Mouse (Mus musculus): ENCODE measurements around the gene Myo18a. TPM values are rescaled to one million over a fixed set of nuclear protein-coding genes. Genes with fewer than 3 reads are reported as not detected.

The Myo18a gene
- polyA plus RNA-seq, 1 experiment from 2014 or later = 29.5 TPM

DNA sequence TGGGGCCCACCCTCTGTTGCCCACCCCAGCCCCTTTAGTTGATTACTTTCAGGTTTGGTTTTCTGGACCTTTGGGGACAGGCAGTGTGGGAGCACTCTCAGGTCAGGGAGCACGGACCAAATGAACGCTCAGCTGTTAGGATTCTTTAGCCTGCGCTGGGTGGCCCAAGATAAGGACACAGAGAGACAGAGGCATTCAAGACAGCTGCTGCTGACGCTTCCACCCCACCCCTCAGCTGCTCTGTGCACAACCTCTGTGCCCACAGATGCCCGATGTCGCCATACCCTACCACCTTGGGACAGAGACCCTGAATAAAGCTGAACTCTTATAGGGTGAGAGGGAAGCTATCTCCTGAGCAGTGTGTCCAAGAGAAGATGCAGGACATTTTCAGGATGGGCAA lies 47.0 kb downstream of the Myo18a start:
- WGBS = 89% methylated on average over 6 of the region's 6 CpGs
- no peak for DNase-seq (ENCODE audit: low spot score)
- H3K27me3 ChIP-seq (ENCODE audit: low read depth, poor library complexity, severe bottlenecking) = no peaks in the 10 kb centered on the region
- H3K36me3 ChIP-seq = peaks cover 9% of the 10 kb centered on the region
- peaks cover 16% of the 10 kb centered on the region; the same call in 1 of the 2 replicates for H3K4me1 ChIP-seq
- no peak overlapping the region for H3K27ac ChIP-seq
- no peaks in the 10 kb centered on the region for H3K9me3 ChIP-seq (replicated peaks)
- no peak overlapping the region for H3K4me3 ChIP-seq

DNA sequence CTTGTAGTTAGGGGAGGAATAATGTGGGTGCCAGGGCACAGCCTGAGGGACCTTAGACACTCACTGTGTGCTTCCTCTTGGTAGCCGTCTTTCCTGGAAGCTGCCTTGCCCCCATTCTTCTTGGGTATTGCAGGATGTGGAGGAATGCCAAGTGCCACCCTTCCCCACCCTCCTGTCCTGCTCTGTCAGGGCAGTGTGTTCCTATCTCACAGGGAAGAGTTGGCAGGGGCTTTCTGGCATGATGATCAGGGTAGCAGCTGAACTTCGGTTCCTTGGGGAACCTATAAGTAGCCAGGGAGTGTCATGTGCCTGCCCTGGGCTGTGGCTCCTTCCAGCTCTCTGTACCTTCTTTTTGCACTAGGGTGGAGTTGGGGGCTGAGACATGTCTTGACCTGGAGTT lies 50.9 kb downstream of the Myo18a start:
- no peaks in the 10 kb centered on the region for H3K27me3 ChIP-seq (ENCODE audit: low read depth, poor library complexity, severe bottlenecking)
- H3K27ac ChIP-seq = no peak overlapping the region
- WGBS = 86% methylated on average over 2 of the region's 2 CpGs
- no peak overlapping the region for H3K4me3 ChIP-seq
- H3K9me3 ChIP-seq (replicated peaks) = no peaks in the 10 kb centered on the region
- H3K36me3 ChIP-seq = peaks cover 25% of the 10 kb centered on the region
- H3K4me1 ChIP-seq = peaks cover 5% of the 10 kb centered on the region; the same call in 1 of the 2 replicates
- DNase-seq (ENCODE audit: low spot score) = no peak

DNA sequence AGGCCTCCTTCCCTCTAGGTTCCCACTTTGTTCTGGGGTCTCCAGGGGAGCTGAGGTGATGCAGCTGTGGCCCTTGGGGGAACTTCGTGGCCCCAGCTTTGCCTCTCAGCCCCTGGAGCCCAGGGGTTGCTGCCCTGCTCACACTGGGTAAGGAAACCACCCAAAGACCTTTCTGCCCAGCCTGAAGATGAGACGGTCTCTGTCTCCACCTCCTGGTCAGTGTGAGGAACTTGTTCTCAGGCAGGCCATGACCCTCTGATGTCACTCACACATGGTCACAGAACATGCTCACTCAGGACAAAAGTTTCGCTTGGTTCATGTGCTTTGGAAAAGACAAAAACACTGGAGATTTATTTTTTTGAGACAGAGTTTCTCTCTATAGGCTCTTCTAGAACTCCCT lies 53.0 kb downstream of the Myo18a start:
- Histone ChIP-seq H3K4me1 (no peaks in the 10 kb centered on the region), H3K9me3 (replicated peaks) (no peaks in the 10 kb centered on the region), H3K36me3 (peaks cover 43% of the 10 kb centered on the region), H3K27me3 (ENCODE audit: low read depth, poor library complexity, severe bottlenecking) (no peaks in the 10 kb centered on the region), H3K27ac (no peak overlapping the region), H3K4me3 (no peak overlapping the region)
- 19% methylated on average over 3 of the region's 3 CpGs for WGBS
- peak; percentile 78 for DNase-seq (ENCODE audit: low spot score)

DNA sequence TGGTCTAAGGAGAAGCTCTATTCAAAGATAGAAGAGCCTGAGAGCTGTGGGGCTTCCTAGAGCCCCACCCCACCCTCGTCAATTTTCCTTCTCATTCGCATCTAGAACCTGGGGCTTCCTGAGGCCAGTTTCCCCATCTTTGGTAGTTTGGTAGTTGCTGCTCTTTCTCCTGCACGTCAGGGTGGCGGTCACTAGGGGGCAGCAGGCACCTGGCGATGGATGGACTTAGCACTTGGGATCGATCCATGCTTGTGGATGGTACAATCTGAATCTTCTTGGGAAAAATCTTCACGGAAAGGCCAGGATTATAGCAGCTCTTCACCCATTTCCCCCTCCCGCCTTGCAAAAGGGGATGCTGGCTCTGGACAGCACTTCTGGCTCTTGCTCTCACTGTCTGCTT lies 58.6 kb downstream of the Myo18a start:
- DNase-seq (ENCODE audit: low spot score) = peak; percentile 70
- Histone ChIP-seq H3K27ac (no peak overlapping the region), H3K36me3 (peaks cover 58% of the 10 kb centered on the region), H3K4me1 (peaks cover 8% of the 10 kb centered on the region; the same call in 1 of the 2 replicates), H3K27me3 (ENCODE audit: low read depth, poor library complexity, severe bottlenecking) (peaks cover 13% of the 10 kb centered on the region; the same call in 1 of the 2 replicates), H3K4me3 (no peak overlapping the region), H3K9me3 (replicated peaks) (no peaks in the 10 kb centered on the region)
- WGBS = 17% methylated on average over 8 of the region's 8 CpGs

DNA sequence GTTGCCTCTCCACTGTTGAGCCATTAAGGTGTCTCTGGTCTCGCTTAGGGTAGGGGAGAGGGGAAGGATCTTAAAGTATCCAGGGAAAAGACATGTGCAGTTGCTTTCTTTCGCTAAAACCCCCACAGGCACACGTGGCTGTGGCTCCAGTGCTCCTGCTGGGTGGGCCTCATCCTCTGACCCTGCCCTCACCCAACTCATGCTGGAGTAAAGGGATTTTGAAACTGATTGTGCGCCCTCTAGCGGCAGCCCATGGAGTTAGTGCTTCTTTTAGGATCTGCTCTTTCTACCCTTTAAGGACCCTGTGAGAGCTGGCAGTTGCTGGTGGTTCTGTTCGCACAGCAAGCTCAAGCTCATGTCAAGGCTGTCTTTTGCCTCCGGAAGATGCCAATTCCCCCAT lies 59.7 kb downstream of the Myo18a start:
- no peak overlapping the region for H3K27ac ChIP-seq
- peaks cover 8% of the 10 kb centered on the region; the same call in 1 of the 2 replicates for H3K4me1 ChIP-seq
- H3K9me3 ChIP-seq (replicated peaks) = no peaks in the 10 kb centered on the region
- 15% methylated on average over 7 of the region's 7 CpGs for WGBS
- peaks cover 20% of the 10 kb centered on the region; the same call in 1 of the 2 replicates for H3K27me3 ChIP-seq (ENCODE audit: low read depth, poor library complexity, severe bottlenecking)
- peaks cover 60% of the 10 kb centered on the region for H3K36me3 ChIP-seq
- peak; percentile 91 for DNase-seq (ENCODE audit: low spot score)
- H3K4me3 ChIP-seq = no peak overlapping the region

DNA sequence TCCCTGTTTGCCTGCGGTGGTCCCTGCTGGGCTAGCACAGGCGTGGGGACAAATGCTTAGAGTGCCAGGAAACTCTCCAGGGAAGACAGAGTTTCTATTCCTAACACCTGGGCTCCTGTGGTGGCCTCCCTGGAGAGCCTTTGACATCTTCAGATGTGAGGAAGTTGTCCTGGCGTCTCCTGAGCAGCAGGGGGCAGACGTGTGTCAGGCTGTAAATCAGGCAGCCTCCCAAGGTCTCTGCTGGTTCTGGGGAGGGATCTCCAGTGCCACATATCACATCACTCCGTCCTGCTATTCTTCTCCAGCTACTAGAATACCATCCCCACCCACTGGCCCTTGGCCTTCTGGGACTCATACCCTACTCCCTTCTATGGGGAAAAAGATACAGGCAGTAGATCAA lies 62.8 kb downstream of the Myo18a start:
- WGBS = 2% methylated on average over 5 of the region's 5 CpGs
- peak; percentile 72 for DNase-seq (ENCODE audit: low spot score)
- peaks cover 56% of the 10 kb centered on the region for H3K36me3 ChIP-seq
- H3K4me1 ChIP-seq = peaks cover 21% of the 10 kb centered on the region
- no peaks in the 10 kb centered on the region for H3K9me3 ChIP-seq (replicated peaks)
- H3K27ac ChIP-seq = no peak overlapping the region
- peaks cover 41% of the 10 kb centered on the region for H3K27me3 ChIP-seq (ENCODE audit: low read depth, poor library complexity, severe bottlenecking)
- no peak overlapping the region for H3K4me3 ChIP-seq

DNA sequence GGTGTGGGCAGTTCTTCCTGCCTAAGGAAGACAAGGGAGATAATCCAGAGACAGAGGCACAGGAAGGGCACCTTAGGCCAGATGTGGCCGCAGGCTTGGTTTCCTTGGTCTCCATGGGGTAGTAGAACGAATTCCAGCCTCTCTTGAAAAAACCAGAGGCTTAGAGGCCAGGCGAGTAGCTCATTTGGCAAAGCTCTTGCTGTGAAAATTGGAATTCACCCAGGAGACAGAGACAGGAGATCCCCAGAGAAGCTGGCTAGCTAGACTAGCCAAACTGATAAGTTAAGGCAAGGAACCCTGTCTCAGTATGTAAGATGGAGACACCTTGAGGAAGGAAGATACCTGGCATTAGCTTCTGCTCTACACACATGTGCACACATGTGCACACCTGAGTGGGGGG lies 63.3 kb downstream of the Myo18a start:
- no peak overlapping the region for H3K4me3 ChIP-seq
- H3K9me3 ChIP-seq (replicated peaks) = no peaks in the 10 kb centered on the region
- no peak for DNase-seq (ENCODE audit: low spot score)
- no peak overlapping the region for H3K27ac ChIP-seq
- peaks cover 41% of the 10 kb centered on the region for H3K27me3 ChIP-seq (ENCODE audit: low read depth, poor library complexity, severe bottlenecking)
- 40% methylated on average over 3 of the region's 3 CpGs for WGBS
- peaks cover 23% of the 10 kb centered on the region for H3K4me1 ChIP-seq
- H3K36me3 ChIP-seq = peaks cover 54% of the 10 kb centered on the region

DNA sequence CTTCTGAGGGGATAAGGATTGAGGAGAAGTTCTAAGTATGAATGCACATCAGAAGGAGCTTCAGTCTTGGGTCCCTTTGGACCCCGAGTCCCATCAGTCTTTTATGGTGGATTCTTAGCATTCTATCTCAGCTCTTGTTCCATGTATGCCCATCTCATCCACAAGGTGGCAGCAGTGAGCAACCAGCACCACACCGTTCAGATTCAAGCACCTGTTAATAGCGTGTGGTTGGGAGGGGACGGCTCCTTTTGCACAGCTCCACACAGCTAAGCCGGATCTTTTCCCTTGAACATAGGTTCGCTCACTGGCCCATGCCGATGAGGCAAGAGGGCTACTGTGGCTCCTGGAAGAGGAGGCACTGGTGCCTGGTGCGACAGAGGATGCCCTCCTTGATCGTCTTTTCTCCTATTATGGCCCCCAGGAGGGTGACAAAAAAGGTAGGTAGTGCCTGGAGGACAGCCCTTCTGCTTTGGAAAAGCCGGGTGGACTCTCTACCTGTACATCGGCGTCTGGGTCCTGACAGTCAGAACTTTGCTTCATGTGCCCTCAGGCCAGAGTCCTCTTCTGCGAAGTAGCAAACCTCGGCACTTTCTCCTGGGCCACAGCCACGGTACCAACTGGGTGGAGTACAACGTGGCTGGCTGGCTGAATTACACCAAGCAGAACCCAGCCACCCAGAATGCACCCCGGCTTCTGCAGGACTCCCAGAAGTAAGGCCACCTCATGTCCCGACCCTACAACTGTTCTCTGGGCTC lies 64.4 kb downstream of the Myo18a start:
- H3K9me3 ChIP-seq (replicated peaks) = no peaks in the 10 kb centered on the region
- H3K4me3 ChIP-seq = no peak overlapping the region
- 59% methylated on average over 18 of the region's 18 CpGs for WGBS
- peak; percentile 87 for DNase-seq (ENCODE audit: low spot score)
- peaks cover 58% of the 10 kb centered on the region for H3K36me3 ChIP-seq
- peaks cover 20% of the 10 kb centered on the region for H3K4me1 ChIP-seq
- H3K27me3 ChIP-seq (ENCODE audit: low read depth, poor library complexity, severe bottlenecking) = peaks cover 41% of the 10 kb centered on the region
- no peak overlapping the region for H3K27ac ChIP-seq

DNA sequence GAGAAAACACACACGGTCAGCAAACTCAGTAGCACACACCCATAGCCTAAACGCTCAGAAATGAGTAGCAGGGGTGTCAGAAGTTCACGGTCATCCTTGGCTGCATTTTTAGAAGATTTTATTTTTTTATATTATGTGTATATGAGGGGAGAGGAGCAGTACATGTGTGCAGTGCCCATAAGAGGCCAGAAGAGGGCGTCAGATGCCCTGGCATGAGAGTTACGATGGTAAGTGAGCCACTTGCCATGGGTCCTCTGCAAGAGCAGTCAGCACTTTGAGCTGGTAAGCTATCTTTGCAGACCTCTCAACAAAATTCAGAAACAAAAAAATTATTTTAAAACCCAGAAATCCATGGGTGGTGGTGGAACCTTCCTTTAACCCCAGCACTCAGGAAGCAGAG lies 65.1 kb downstream of the Myo18a start:
- DNase-seq (ENCODE audit: low spot score) = no peak
- Histone ChIP-seq H3K4me1 (peaks cover 15% of the 10 kb centered on the region), H3K27ac (no peak overlapping the region), H3K9me3 (replicated peaks) (no peaks in the 10 kb centered on the region), H3K36me3 (peaks cover 65% of the 10 kb centered on the region), H3K4me3 (no peak overlapping the region), H3K27me3 (ENCODE audit: low read depth, poor library complexity, severe bottlenecking) (peaks cover 41% of the 10 kb centered on the region)
- WGBS = 89% methylated on average over 5 of the region's 5 CpGs

DNA sequence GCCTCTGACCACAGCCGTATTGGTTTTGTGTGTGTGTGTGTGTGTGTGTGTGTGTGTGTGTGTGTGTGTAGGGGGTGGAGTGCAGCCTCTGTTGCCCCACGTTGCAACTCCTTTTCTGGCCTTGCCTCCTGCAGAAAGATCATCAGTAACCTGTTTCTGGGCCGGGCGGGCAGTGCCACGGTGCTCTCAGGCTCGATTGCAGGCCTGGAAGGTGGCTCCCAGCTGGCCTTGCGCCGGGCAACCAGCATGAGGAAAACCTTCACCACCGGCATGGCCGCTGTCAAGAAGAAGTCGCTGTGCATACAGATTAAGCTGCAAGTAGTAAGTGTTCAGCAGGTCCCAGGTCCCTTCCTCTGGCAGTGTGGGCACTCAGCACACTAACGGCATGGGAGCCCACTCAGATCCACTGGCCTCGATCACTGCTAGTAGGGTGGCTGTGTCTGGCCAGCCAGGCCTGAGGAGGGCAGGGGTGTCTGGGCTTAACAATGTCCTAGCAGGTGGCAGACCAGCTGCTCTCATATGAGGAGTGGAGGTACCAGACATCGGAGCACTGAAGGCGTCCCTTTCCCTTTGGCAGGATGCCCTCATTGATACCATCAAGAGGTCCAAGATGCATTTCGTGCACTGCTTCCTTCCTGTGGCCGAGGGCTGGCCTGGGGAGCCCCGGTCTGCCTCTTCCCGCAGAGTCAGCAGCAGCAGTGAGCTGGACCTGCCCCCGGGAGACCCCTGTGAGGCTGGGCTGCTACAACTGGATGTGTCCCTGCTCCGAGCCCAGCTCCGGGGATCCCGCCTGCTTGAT lies 66.2 kb downstream of the Myo18a start:
- Histone ChIP-seq H3K4me1 (peaks cover 15% of the 10 kb centered on the region), H3K4me3 (no peak overlapping the region), H3K9me3 (replicated peaks) (no peaks in the 10 kb centered on the region), H3K27me3 (ENCODE audit: low read depth, poor library complexity, severe bottlenecking) (peaks cover 35% of the 10 kb centered on the region), H3K36me3 (peaks cover 59% of the 10 kb centered on the region), H3K27ac (no peak overlapping the region)
- 81% methylated on average over 23 of the region's 23 CpGs for WGBS
- no peak for DNase-seq (ENCODE audit: low spot score)

DNA sequence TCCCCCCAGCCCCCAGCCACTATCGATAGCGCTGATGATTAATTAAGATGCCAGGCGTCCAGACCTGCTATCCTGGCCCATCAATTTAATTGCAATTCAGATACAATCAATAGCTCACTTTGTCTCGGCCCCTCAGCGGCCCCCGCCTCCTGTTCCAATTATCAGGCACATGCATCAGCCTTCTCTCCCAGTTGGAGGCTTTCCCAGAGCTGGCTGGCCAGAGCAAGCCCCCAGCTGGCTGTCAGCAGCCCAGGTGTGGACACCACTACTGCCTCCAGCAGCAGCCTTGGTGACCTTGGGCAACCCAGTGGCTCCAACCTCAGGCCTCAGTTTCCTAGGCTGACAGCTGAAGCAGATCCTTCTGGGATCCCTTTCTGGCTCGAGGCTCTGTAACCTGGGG lies 67.8 kb downstream of the Myo18a start:
- WGBS = 56% methylated on average over 7 of the region's 7 CpGs
- no peak for DNase-seq (ENCODE audit: low spot score)
- H3K4me1 ChIP-seq = peaks cover 15% of the 10 kb centered on the region
- H3K27me3 ChIP-seq (ENCODE audit: low read depth, poor library complexity, severe bottlenecking) = peaks cover 41% of the 10 kb centered on the region
- H3K36me3 ChIP-seq = peaks cover 66% of the 10 kb centered on the region
- H3K4me3 ChIP-seq = no peak overlapping the region
- no peaks in the 10 kb centered on the region for H3K9me3 ChIP-seq (replicated peaks)
- H3K27ac ChIP-seq = no peak overlapping the region

DNA sequence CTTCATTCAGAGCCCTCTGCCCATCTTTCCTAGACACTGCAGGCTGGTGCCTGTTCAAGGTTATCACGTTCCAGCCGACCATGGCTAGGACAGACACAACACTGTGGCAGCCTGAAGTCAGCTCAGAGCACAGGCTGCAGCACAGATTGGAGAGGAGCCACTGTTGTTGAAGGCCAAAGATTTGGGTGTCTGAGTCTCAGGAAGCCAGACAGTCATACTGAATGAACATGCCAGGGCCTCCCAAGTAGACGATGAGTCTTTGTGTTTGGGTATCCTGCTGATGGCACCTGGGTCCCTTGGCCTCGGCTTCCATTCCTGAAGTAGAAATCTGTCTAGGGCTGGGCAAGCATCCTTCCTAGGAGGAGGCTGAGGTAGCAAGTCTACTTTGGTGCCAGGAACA lies 69.5 kb downstream of the Myo18a start:
- H3K36me3 ChIP-seq = peaks cover 76% of the 10 kb centered on the region

DNA sequence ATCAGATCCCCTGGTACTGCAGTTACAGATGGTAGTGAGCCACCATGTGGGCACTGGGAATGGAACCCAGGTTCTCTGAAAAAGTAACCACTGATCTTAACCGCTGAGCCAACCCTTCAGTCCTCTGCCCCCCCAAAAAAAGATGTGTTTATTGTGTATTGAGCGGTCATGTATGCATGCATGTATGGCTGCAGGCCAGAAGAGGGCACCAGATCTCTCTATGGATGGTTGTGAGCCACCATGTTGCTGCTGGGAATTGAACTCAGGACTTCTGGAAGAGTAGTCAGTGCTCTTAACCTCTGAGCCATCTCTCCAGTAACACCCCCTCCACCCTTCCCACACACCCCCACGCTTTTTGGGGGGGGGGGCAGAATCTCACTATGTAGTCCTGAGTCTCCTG lies 72.1 kb downstream of the Myo18a start:
- no peak for DNase-seq (ENCODE audit: low spot score)
- Histone ChIP-seq H3K27me3 (ENCODE audit: low read depth, poor library complexity, severe bottlenecking) (peaks cover 49% of the 10 kb centered on the region), H3K9me3 (replicated peaks) (no peaks in the 10 kb centered on the region), H3K4me1 (peaks cover 24% of the 10 kb centered on the region), H3K4me3 (no peak overlapping the region), H3K27ac (no peak overlapping the region), H3K36me3 (peaks cover 65% of the 10 kb centered on the region)
- 74% methylated on average over 3 of the region's 3 CpGs for WGBS

More for the DNA sequence above, 69.5 kb downstream of the Myo18a start:
- no peaks in the 10 kb centered on the region for H3K9me3 ChIP-seq (replicated peaks)
- H3K4me1 ChIP-seq = peaks cover 25% of the 10 kb centered on the region
- 86% methylated on average over 4 of the region's 4 CpGs for WGBS
- peaks cover 42% of the 10 kb centered on the region for H3K27me3 ChIP-seq (ENCODE audit: low read depth, poor library complexity, severe bottlenecking)
- H3K4me3 ChIP-seq = no peak overlapping the region
- no peak for DNase-seq (ENCODE audit: low spot score)
- H3K27ac ChIP-seq = no peak overlapping the region

Measured in limb, embryonic 10.5 days (tissue).